ENCODE assay signal across 12 mouse cellular contexts in the genomic region with DNA sequence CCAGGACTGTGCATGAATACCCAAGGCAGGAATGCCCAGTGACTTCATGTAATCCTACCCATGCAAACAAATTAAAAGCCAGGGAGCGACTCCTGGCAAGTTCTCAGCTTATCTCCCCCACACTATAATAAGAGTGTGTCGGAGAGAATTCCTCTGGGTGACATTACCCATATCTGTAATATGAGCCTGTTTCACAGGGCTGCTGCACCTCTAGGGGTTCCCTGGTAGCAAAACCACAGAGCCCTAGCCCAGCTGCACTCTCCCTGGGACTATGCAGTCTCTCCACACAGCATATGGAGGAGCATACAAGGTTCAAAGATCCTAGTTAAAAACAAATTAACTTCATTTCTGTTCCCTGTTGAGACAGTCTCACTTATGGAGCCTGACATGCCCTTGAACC. TPM values are rescaled to one million over a fixed set of nuclear protein-coding genes. Genes with fewer than 3 reads are reported as not detected.
DNase-seq lines count a peak whose midpoint lies in the region; ATAC-seq and TF ChIP-seq lines count a peak whose summit lies in the region.
"Had no signal": no experiment of that assay in that cellular context is flagged by ENCODE, and none has a peak within 500 bp of the region (broad histone marks: within the 10 kb centered on the region; RNA-seq: fewer than 3 reads in every experiment).

No protein-coding gene starts in this region.

- H3K4me1 ChIP-seq in kidney, postnatal 0 days (replicated peaks; ENCODE audit: insufficient read depth, low read length), result 0 out of 2 replicates have a peak, but pooled peaks cover 3% of the 10 kb centered on the region
- no peaks in the 10 kb centered on the region for H3K4me1 ChIP-seq in kidney, adult 2 months (ENCODE audit: control insufficient read depth, insufficient read depth, low read length)
- peaks cover 8% of the 10 kb centered on the region for H3K4me1 ChIP-seq in embryonic facial prominence, embryonic 12.5 days
- H3K4me1 ChIP-seq in heart, embryonic 11.5 days (ENCODE audit: control insufficient read depth, insufficient read depth, low read length), result peaks cover 17% of the 10 kb centered on the region
- H3K4me1 ChIP-seq: liver, embryonic 13.5 days had no signal

- H3K4me2 ChIP-seq in kidney, postnatal 0 days (ENCODE audit: low read length), result no peak overlapping the region
- no peak overlapping the region for H3K4me2 ChIP-seq in embryonic facial prominence, embryonic 12.5 days (replicated peaks)
- H3K4me2 ChIP-seq in heart, embryonic 11.5 days, result no peak overlapping the region
- H3K4me2 ChIP-seq: liver, embryonic 13.5 days had no signal

- TF ChIP-seq POLR2A in kidney, adult 2 months (IDR thresholded peaks at IDR 0.05; ENCODE audit: low read depth, low read length), result no peak

- H3K9me3 ChIP-seq in kidney, postnatal 0 days (replicated peaks; ENCODE audit: low read length), result no peaks in the 10 kb centered on the region
- H3K9me3 ChIP-seq in embryonic facial prominence, embryonic 12.5 days, result no peaks in the 10 kb centered on the region
- no peaks in the 10 kb centered on the region for H3K9me3 ChIP-seq in heart, embryonic 11.5 days (replicated peaks; ENCODE audit: control insufficient read depth, low read length)
- H3K9me3 ChIP-seq: liver, embryonic 13.5 days had no signal

- no peak overlapping the region for H3K9ac ChIP-seq in kidney, postnatal 0 days (ENCODE audit: low read depth, low read length)
- H3K9ac ChIP-seq in embryonic facial prominence, embryonic 12.5 days, result no peak overlapping the region
- H3K9ac ChIP-seq in heart, embryonic 11.5 days (ENCODE audit: low read depth, low read length), result no peak overlapping the region
- H3K9ac ChIP-seq: liver, embryonic 13.5 days had no signal

- H3K4me3 ChIP-seq in kidney, postnatal 0 days (replicated peaks; ENCODE audit: low read depth, low read length), result no peak overlapping the region
- no peak overlapping the region for H3K4me3 ChIP-seq in kidney, adult 2 months (ENCODE audit: insufficient read depth, low read depth, low read length)
- no peak overlapping the region for H3K4me3 ChIP-seq in embryonic facial prominence, embryonic 12.5 days
- no peak overlapping the region for H3K4me3 ChIP-seq in heart, embryonic 11.5 days (ENCODE audit: low read depth, low read length)
- H3K4me3 ChIP-seq: liver, embryonic 13.5 days had no signal

- 20% methylated on average over 2 of the region's 2 CpGs for WGBS in kidney, postnatal 0 days
- WGBS in kidney, adult 2 months, result 65% methylated on average over 2 of the region's 2 CpGs
- WGBS in embryonic facial prominence, embryonic 12.5 days, result 23% methylated on average over 2 of the region's 2 CpGs
- 34% methylated on average over 2 of the region's 2 CpGs for WGBS in heart, embryonic 11.5 days (ENCODE audit: insufficient replicate concordance)

- no peaks in the 10 kb centered on the region for H3K27me3 ChIP-seq in kidney, postnatal 0 days (ENCODE audit: insufficient read depth, low read length)
- no peaks in the 10 kb centered on the region for H3K27me3 ChIP-seq in kidney, adult 2 months (replicated peaks; ENCODE audit: control insufficient read depth, insufficient read depth, low read length)
- no peaks in the 10 kb centered on the region for H3K27me3 ChIP-seq in embryonic facial prominence, embryonic 12.5 days
- no peaks in the 10 kb centered on the region for H3K27me3 ChIP-seq in heart, embryonic 11.5 days (ENCODE audit: control insufficient read depth, insufficient read depth, low read length)
- H3K27me3 ChIP-seq: liver, embryonic 13.5 days had no signal

- peak; percentile 63 for DNase-seq in kidney, postnatal 0 days (ENCODE audit: low spot score)
- no peak for DNase-seq in kidney, adult 2 months
- peak; percentile 21 for DNase-seq in mesoderm, embryonic 11.5 days (ENCODE audit: low read depth, low spot score)
- DNase-seq in layer of hippocampus, postnatal 25 days (ENCODE audit: extremely low spot score in 1 of 2, low spot score in 1 of 2), result no peak
- no peak for DNase-seq in gastrocnemius, postnatal 10 days
- DNase-seq: adrenal gland, adult 8-10 months; cerebellum, postnatal 36 days; liver, embryonic 13.5 days had no signal

- TF ChIP-seq CTCF in kidney, postnatal 0 days (IDR thresholded peaks at IDR 0.05; ENCODE audit: low read depth), result no peak
- no peak for TF ChIP-seq CTCF in kidney, adult 2 months (conservative IDR thresholded peaks at IDR 0.05; ENCODE audit: insufficient read depth, insufficient read length, low read depth, low read length)

- H3K36me3 ChIP-seq in kidney, postnatal 0 days (ENCODE audit: insufficient read depth, low read length), result peaks cover 10% of the 10 kb centered on the region; the same call in 1 of the 2 replicates
- no peaks in the 10 kb centered on the region; the same call in none of the 2 replicates for H3K36me3 ChIP-seq in kidney, adult 2 months (ENCODE audit: control insufficient read depth, insufficient read depth, low read length)
- peaks cover 32% of the 10 kb centered on the region for H3K36me3 ChIP-seq in embryonic facial prominence, embryonic 12.5 days
- H3K36me3 ChIP-seq in heart, embryonic 11.5 days (ENCODE audit: control insufficient read depth, insufficient read depth, low read length), result no peaks in the 10 kb centered on the region

- no peak overlapping the region for H3K27ac ChIP-seq in kidney, postnatal 0 days
- no peak overlapping the region for H3K27ac ChIP-seq in kidney, adult 2 months (ENCODE audit: insufficient read depth, low read depth, low read length)
- no peak overlapping the region for H3K27ac ChIP-seq in embryonic facial prominence, embryonic 12.5 days
- peak overlapping the region; percentile 11 for H3K27ac ChIP-seq in heart, embryonic 11.5 days (ENCODE audit: low read depth, low read length)
- H3K27ac ChIP-seq: liver, embryonic 13.5 days had no signal

- no peak; the same call in 1 of the 2 replicates for ATAC-seq in kidney, postnatal 0 days (replicated peaks; ENCODE audit: low FRiP score, low read depth)
- ATAC-seq in embryonic facial prominence, embryonic 12.5 days (ENCODE audit: insufficient number of reproducible peaks, insufficient read depth, low FRiP score, low TSS enrichment), result peak; percentile 83
- peak; percentile 42; the same call in 1 of the 2 replicates for ATAC-seq in heart, embryonic 11.5 days (replicated peaks; ENCODE audit: insufficient number of reproducible peaks, low FRiP score, low TSS enrichment)
- no peak for ATAC-seq in activated CD4-positive, CD25-positive, alpha-beta regulatory T cell, adult 4 months
- ATAC-seq: intestine, embryonic 16.5 days had no signal

RNA-seq across cellular contexts. Expression of gene Crlf3, which starts 30.7 kb away (rescaled TPM):
- 26.5 and 26.9 TPM in 2 replicates for polyA plus RNA-seq in kidney, postnatal 0 days (2015; fragmentation: Nextera tagmentation; extraction: Ambion mirVana)
- 7.5 and 9.2 TPM in 2 replicates for polyA plus RNA-seq in kidney, adult 2 months (2012; rRNA removed)
- 51.7 and 52.9 TPM in 2 replicates for polyA plus RNA-seq in embryonic facial prominence, embryonic 12.5 days (2016; fragmentation: Nextera tagmentation; extraction: Ambion mirVana)
- 41.3 and 45.1 TPM in 2 replicates for polyA plus RNA-seq in heart, embryonic 11.5 days (2014; fragmentation: Nextera tagmentation; extraction: Ambion mirVana)
- total RNA-seq in layer of hippocampus, postnatal 25 days (2021), result 10 to 100 TPM; 16.7 to 22.1 TPM
- 100 to 1,000 TPM; 125 to 169 TPM for polyA plus RNA-seq in activated CD4-positive, CD25-positive, alpha-beta regulatory T cell, adult 4 months (2017; shearing (Covaris generic))
- total RNA-seq in gastrocnemius, postnatal 10 days (2021), result 10 to 100 TPM; 11.6 to 14.9 TPM

RNA-seq across cellular contexts. Expression of gene Atad5, which starts 39.1 kb away (rescaled TPM):
- 4.9 and 6.0 TPM in 2 replicates for polyA plus RNA-seq in kidney, postnatal 0 days (2015; fragmentation: Nextera tagmentation; extraction: Ambion mirVana)
- 0.22 and 0.25 TPM in 2 replicates for polyA plus RNA-seq in kidney, adult 2 months (2012; rRNA removed)
- polyA plus RNA-seq in embryonic facial prominence, embryonic 12.5 days (2016; fragmentation: Nextera tagmentation; extraction: Ambion mirVana), result 16.0 and 16.7 TPM in 2 replicates
- 8.1 and 8.9 TPM in 2 replicates for polyA plus RNA-seq in heart, embryonic 11.5 days (2014; fragmentation: Nextera tagmentation; extraction: Ambion mirVana)
- 1 to 10 TPM; 3.5 to 4.1 TPM for total RNA-seq in layer of hippocampus, postnatal 25 days (2021)
- polyA plus RNA-seq in activated CD4-positive, CD25-positive, alpha-beta regulatory T cell, adult 4 months (2017; shearing (Covaris generic)), result 1 to 10 TPM; 4.1 to 4.3 TPM
- total RNA-seq in gastrocnemius, postnatal 10 days (2021), result 1 to 10 TPM; 3.6 to 3.8 TPM

RNA-seq across cellular contexts. Expression of gene Suz12, which starts 57.2 kb away (rescaled TPM):
- polyA plus RNA-seq in kidney, postnatal 0 days (2015; fragmentation: Nextera tagmentation; extraction: Ambion mirVana), result 14.5 and 15.2 TPM in 2 replicates
- 4.3 and 5.7 TPM in 2 replicates for polyA plus RNA-seq in kidney, adult 2 months (2012; rRNA removed)
- polyA plus RNA-seq in embryonic facial prominence, embryonic 12.5 days (2016; fragmentation: Nextera tagmentation; extraction: Ambion mirVana), result 25.2 and 28.0 TPM in 2 replicates
- 16.9 and 22.0 TPM in 2 replicates for polyA plus RNA-seq in heart, embryonic 11.5 days (2014; fragmentation: Nextera tagmentation; extraction: Ambion mirVana)
- 10 to 100 TPM; 33.9 to 38.1 TPM for total RNA-seq in layer of hippocampus, postnatal 25 days (2021)
- polyA plus RNA-seq in activated CD4-positive, CD25-positive, alpha-beta regulatory T cell, adult 4 months (2017; shearing (Covaris generic)), result 10 to 100 TPM; 31.1 to 45.8 TPM
- 10 to 100 TPM; 24.5 to 28.8 TPM for total RNA-seq in gastrocnemius, postnatal 10 days (2021)

Comparison
In these comparisons a context has a peak if more than half of its experiments do, and no peak if none do; other contexts are left out.
1. DNase-seq: peak in kidney, postnatal 0 days (single experiment) and mesoderm, embryonic 11.5 days (single experiment); none in kidney, adult 2 months (single experiment), layer of hippocampus, postnatal 25 days (0 of 2) and gastrocnemius, postnatal 10 days (single experiment).
2. ATAC-seq: peak in embryonic facial prominence, embryonic 12.5 days (single experiment) and heart, embryonic 11.5 days (single experiment); none in kidney, postnatal 0 days (single experiment) and activated CD4-positive, CD25-positive, alpha-beta regulatory T cell, adult 4 months (single experiment).